Mouse (Mus musculus): Measurements from ENCODE around the gene Serpine1. TPM values are rescaled to one million over a fixed set of nuclear protein-coding genes. Genes with fewer than 3 reads are reported as not detected.

Serpine1 gene
- polyA plus RNA-seq, 1 experiment from 2014 or later: not detected

DNA sequence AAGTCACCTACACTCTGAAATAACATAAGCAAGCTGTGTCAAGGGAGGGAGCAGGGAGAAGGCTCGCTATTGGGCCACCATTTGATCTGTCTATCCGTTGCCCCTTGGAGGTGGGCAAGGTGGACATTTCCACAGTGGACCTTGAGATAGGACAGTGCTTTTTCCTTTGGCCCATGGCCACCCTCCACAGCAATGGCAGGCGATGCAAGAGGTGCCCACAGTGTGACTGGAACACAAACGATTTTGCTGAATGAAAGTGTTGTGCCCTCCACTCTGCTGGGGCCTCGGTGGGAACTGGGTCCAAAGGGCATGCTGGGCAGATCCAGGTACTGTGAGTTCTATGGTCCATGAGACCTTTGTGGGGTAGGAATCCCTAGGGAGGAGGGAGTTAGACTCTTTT, 9.5 kb downstream of the Serpine1 start:
- WGBS: 84% methylated on average over 5 of the region's 5 CpGs
- Histone ChIP-seq H3K4me2 (ENCODE audit: low read depth, low read length, severe bottlenecking) (no peak overlapping the region), H3K9me3 (ENCODE audit: control insufficient read depth, low read length) (no peaks in the 10 kb centered on the region), H3K36me3 (ENCODE audit: control insufficient read depth, insufficient read depth, low read length) (no peaks in the 10 kb centered on the region), H3K27ac (ENCODE audit: low read depth, low read length) (no peak overlapping the region), H3K27me3 (ENCODE audit: control insufficient read depth, insufficient read depth, low read length) (no peaks in the 10 kb centered on the region), H3K4me1 (replicated peaks; ENCODE audit: control insufficient read depth, insufficient read depth, low read length) (no peaks in the 10 kb centered on the region), H3K9ac (ENCODE audit: low read length) (no peak overlapping the region), H3K4me3 (ENCODE audit: low read depth, low read length) (no peak overlapping the region)
- no peak for DNase-seq (ENCODE audit: low spot score)
- ATAC-seq (replicated peaks; ENCODE audit: low FRiP score): no peak

DNA sequence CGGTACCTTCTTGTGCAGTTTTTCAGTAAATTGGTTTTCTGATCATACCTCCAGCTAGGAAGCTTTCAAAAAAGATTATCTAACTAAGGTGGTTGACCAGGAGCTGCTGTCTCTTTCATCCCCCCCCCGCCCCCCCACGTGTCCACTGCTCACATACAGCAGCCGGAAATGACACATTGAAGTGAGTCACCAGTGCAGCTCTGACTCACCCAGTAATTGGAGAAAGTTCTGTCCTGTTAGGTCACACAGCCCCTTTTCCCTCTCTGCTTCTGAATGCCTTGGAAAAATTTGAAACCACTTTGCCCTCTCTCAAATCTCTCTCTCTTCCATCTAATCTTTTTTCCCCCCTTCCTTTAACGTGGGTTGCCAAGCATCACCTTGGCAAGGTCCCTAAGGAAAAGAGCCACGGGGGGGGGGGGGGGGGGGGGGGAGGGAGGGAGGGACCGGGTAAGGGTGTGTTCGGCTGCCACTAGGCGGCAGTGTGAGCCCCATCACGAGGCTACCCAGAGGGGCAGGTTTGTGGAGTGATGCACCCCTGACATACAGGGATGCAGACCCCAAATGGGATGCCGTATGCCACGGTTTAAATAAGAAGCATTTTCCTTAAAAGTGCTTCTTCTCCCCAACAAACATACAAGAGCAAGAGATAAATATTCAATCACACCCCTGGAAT, 10.1 kb downstream of the Serpine1 start:
- H3K4me1 ChIP-seq (replicated peaks; ENCODE audit: control insufficient read depth, insufficient read depth, low read length): no peaks in the 10 kb centered on the region
- H3K4me3 ChIP-seq (ENCODE audit: low read depth, low read length): no peak overlapping the region
- no peak overlapping the region for H3K27ac ChIP-seq (ENCODE audit: low read depth, low read length)
- no peaks in the 10 kb centered on the region for H3K9me3 ChIP-seq (ENCODE audit: control insufficient read depth, low read length)
- no peak overlapping the region for H3K9ac ChIP-seq (ENCODE audit: low read length)
- DNase-seq (ENCODE audit: low spot score): peak; percentile 62
- H3K36me3 ChIP-seq (ENCODE audit: control insufficient read depth, insufficient read depth, low read length): no peaks in the 10 kb centered on the region
- no peak for ATAC-seq (replicated peaks; ENCODE audit: low FRiP score)
- WGBS: 31% methylated on average over 10 of the region's 12 CpGs
- H3K4me2 ChIP-seq (ENCODE audit: low read depth, low read length, severe bottlenecking): no peak overlapping the region
- no peaks in the 10 kb centered on the region for H3K27me3 ChIP-seq (ENCODE audit: control insufficient read depth, insufficient read depth, low read length)

DNA sequence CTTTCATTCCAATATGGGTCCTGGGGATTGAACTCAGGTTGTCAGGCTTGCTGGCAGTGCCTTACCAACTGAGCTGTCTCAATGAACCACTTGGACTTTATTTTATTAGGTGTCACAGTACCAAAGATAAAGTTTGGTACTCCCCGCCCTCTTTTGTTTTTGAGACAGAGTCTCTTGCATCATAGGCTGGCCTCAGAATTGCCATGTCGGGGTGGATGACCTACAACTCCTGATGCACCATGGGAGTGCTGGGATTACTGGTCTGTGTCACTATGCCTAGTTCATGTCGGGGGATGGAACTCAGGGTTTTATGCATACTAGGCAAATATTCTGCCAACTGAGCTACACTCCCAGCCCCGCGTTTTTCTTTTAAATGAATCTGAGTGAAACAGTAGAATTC, 17.2 kb downstream of the Serpine1 start:
- Histone ChIP-seq H3K36me3 (ENCODE audit: control insufficient read depth, insufficient read depth, low read length) (no peaks in the 10 kb centered on the region), H3K27me3 (ENCODE audit: control insufficient read depth, insufficient read depth, low read length) (no peaks in the 10 kb centered on the region), H3K4me2 (ENCODE audit: low read depth, low read length, severe bottlenecking) (no peak overlapping the region), H3K9ac (ENCODE audit: low read length) (no peak overlapping the region), H3K4me3 (ENCODE audit: low read depth, low read length) (no peak overlapping the region), H3K9me3 (ENCODE audit: control insufficient read depth, low read length) (no peaks in the 10 kb centered on the region), H3K27ac (ENCODE audit: low read depth, low read length) (no peak overlapping the region), H3K4me1 (replicated peaks; ENCODE audit: control insufficient read depth, insufficient read depth, low read length) (no peaks in the 10 kb centered on the region)
- DNase-seq (ENCODE audit: low spot score) (no peak), ATAC-seq (replicated peaks; ENCODE audit: low FRiP score) (no peak)
- 92% methylated on average over 5 of the region's 5 CpGs for WGBS

DNA sequence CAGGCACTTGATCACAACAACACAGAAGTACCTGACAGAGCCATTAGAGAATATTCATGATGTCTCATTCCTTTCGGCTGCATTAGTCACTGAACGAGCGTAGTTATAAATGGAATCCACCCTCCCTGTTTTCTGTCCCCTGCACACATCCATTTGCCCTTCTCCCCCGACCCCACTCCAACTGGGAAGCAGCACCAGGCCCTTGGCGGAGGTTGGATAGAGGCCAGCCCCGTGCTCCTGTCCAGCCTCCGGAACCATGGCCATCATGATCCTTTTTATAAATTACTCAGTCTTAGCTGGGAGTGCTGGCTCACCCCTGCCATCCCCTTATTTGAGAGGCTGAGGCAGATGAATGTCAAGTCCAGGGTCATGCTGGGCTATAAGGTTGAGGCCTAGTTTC, 17.8 kb downstream of the Serpine1 start:
- no peak for ATAC-seq (replicated peaks; ENCODE audit: low FRiP score)
- 90% methylated on average over 7 of the region's 7 CpGs for WGBS
- H3K4me2 ChIP-seq (ENCODE audit: low read depth, low read length, severe bottlenecking): no peak overlapping the region
- H3K4me1 ChIP-seq (replicated peaks; ENCODE audit: control insufficient read depth, insufficient read depth, low read length): no peaks in the 10 kb centered on the region
- H3K9me3 ChIP-seq (ENCODE audit: control insufficient read depth, low read length): no peaks in the 10 kb centered on the region
- no peaks in the 10 kb centered on the region for H3K27me3 ChIP-seq (ENCODE audit: control insufficient read depth, insufficient read depth, low read length)
- no peak overlapping the region for H3K9ac ChIP-seq (ENCODE audit: low read length)
- no peaks in the 10 kb centered on the region for H3K36me3 ChIP-seq (ENCODE audit: control insufficient read depth, insufficient read depth, low read length)
- no peak overlapping the region for H3K4me3 ChIP-seq (ENCODE audit: low read depth, low read length)
- no peak overlapping the region for H3K27ac ChIP-seq (ENCODE audit: low read depth, low read length)
- no peak for DNase-seq (ENCODE audit: low spot score)

DNA sequence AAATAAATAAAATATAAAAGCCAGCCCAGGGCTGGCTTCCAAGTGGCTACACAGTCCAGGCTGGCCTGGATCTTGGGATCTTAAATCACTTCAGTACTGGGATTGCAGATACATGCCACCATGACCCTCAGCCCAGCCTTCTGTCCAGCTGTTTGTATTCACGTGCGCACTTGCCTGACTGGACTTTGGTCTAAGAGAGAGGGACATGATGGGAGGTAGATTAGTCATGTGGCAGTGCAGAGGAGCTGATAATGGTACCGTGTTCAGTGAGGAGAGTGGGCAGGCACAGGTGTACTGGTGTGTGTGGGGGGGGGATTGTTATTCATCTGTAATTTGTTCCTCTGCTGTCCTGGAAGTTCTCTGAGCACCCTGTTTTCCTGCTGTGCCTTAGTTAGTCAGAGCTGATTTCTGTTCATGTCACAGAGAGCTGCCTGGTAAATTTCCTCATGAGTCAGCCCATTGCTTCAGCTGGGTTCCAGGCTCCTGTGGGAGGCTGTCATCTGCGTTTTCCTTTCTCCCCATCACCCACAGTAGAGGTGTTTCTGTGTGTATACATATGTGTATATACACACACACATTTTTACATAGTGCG, 20.1 kb downstream of the Serpine1 start:
- no peaks in the 10 kb centered on the region for H3K9me3 ChIP-seq (ENCODE audit: control insufficient read depth, low read length)
- ATAC-seq (replicated peaks; ENCODE audit: low FRiP score) (no peak), DNase-seq (ENCODE audit: low spot score) (no peak)
- no peak overlapping the region for H3K9ac ChIP-seq (ENCODE audit: low read length)
- H3K27me3 ChIP-seq (ENCODE audit: control insufficient read depth, insufficient read depth, low read length): no peaks in the 10 kb centered on the region
- no peak overlapping the region for H3K27ac ChIP-seq (ENCODE audit: low read depth, low read length)
- H3K4me3 ChIP-seq (ENCODE audit: low read depth, low read length): no peak overlapping the region
- H3K4me1 ChIP-seq (replicated peaks; ENCODE audit: control insufficient read depth, insufficient read depth, low read length): no peaks in the 10 kb centered on the region
- H3K36me3 ChIP-seq (ENCODE audit: control insufficient read depth, insufficient read depth, low read length): no peaks in the 10 kb centered on the region
- no peak overlapping the region for H3K4me2 ChIP-seq (ENCODE audit: low read depth, low read length, severe bottlenecking)
- 91% methylated on average over 5 of the region's 5 CpGs for WGBS

DNA sequence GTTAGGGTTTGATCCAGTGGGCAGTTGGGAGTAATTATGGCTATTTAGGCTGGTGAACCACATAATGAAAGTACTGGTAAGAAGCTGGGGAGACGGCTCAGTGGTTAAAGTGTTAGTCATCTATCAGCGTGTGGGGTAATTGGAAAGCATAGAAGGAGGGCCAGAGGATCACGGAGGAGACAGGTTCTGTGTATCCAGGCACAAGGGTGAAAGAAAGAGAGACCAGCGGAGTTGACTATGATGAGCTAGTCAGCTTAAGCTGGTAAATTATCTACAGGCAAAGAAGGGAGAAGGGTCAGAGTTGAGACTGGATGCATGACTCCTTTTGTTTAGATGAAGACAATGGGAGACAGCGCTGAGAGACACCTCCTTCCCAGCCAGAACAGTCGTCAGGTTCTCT, 20.9 kb downstream of the Serpine1 start:
- WGBS: 65% methylated on average over 6 of the region's 6 CpGs
- Histone ChIP-seq H3K27ac (ENCODE audit: low read depth, low read length) (no peak overlapping the region), H3K4me3 (ENCODE audit: low read depth, low read length) (no peak overlapping the region), H3K27me3 (ENCODE audit: control insufficient read depth, insufficient read depth, low read length) (no peaks in the 10 kb centered on the region), H3K36me3 (ENCODE audit: control insufficient read depth, insufficient read depth, low read length) (no peaks in the 10 kb centered on the region), H3K4me1 (replicated peaks; ENCODE audit: control insufficient read depth, insufficient read depth, low read length) (peaks cover 3% of the 10 kb centered on the region; the same call in 1 of the 2 replicates), H3K4me2 (ENCODE audit: low read depth, low read length, severe bottlenecking) (no peak overlapping the region), H3K9ac (ENCODE audit: low read length) (no peak overlapping the region), H3K9me3 (ENCODE audit: control insufficient read depth, low read length) (no peaks in the 10 kb centered on the region)
- DNase-seq (ENCODE audit: low spot score) (no peak), ATAC-seq (replicated peaks; ENCODE audit: low FRiP score) (no peak)

DNA sequence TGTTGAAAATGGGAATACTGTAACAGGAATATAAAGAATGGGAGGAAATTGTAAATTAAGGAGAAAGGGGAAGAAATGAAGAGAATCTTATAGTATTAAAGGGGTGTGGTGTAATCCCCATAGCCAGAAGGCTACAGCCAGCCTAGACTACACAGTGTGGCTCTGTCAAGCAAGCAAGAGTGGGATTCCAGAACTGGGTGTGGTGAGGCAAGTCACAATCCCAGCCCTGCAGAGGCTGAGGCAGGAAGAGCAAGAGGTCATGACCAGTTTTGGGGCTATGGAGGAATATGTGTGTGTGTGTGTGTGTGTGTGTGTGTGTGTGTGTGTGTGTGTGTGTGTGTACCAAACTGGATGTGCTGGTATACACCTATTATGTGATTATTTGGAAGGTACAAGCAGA, 25.1 kb downstream of the Serpine1 start:
- H3K27ac ChIP-seq (ENCODE audit: low read depth, low read length): no peak overlapping the region
- no peak overlapping the region for H3K4me3 ChIP-seq (ENCODE audit: low read depth, low read length)
- no peaks in the 10 kb centered on the region for H3K9me3 ChIP-seq (ENCODE audit: control insufficient read depth, low read length)
- H3K9ac ChIP-seq (ENCODE audit: low read length): no peak overlapping the region
- no peak for DNase-seq (ENCODE audit: low spot score)
- H3K4me1 ChIP-seq (replicated peaks; ENCODE audit: control insufficient read depth, insufficient read depth, low read length): peaks cover 7% of the 10 kb centered on the region; the same call in 1 of the 2 replicates
- no peaks in the 10 kb centered on the region for H3K27me3 ChIP-seq (ENCODE audit: control insufficient read depth, insufficient read depth, low read length)
- no peak overlapping the region for H3K4me2 ChIP-seq (ENCODE audit: low read depth, low read length, severe bottlenecking)
- H3K36me3 ChIP-seq (ENCODE audit: control insufficient read depth, insufficient read depth, low read length): no peaks in the 10 kb centered on the region
- ATAC-seq (replicated peaks; ENCODE audit: low FRiP score): no peak

DNA sequence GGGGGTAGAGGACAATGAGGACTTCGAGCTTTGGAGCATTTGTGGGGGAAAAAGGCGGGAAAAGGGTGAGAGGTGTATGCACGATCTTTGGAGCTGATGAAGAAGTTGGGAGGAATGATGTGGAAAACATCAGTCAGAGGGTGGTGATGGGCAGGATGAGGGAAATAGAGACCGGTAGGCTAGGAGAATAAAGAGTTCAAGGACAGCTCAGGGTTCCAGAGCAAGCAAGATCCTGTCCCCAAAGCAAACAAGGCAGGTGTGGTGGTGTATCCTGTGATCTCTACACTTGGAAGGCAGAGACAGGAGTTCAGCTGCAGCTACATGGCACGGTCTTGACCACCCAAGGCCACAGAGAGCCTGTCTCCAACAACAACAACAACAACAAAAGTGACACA, 25.7 kb downstream of the Serpine1 start:
- H3K4me1 ChIP-seq (replicated peaks; ENCODE audit: control insufficient read depth, insufficient read depth, low read length): peaks cover 7% of the 10 kb centered on the region; the same call in 1 of the 2 replicates
- peak overlapping the region; percentile 81; the same call in 1 of the 2 replicates for H3K9ac ChIP-seq (ENCODE audit: low read length)
- 23% methylated on average over 5 of the region's 5 CpGs for WGBS
- H3K9me3 ChIP-seq (ENCODE audit: control insufficient read depth, low read length): no peaks in the 10 kb centered on the region
- no peaks in the 10 kb centered on the region for H3K27me3 ChIP-seq (ENCODE audit: control insufficient read depth, insufficient read depth, low read length)
- 0 out of 2 replicates have a peak overlapping the region, but pooled peaks have one; percentile 80 for H3K4me2 ChIP-seq (ENCODE audit: low read depth, low read length, severe bottlenecking)
- DNase-seq (ENCODE audit: low spot score) (no peak), ATAC-seq (replicated peaks; ENCODE audit: low FRiP score) (no peak; the same call in 1 of the 2 replicates)
- H3K36me3 ChIP-seq (ENCODE audit: control insufficient read depth, insufficient read depth, low read length): no peaks in the 10 kb centered on the region
- no peak overlapping the region for H3K27ac ChIP-seq (ENCODE audit: low read depth, low read length)
- H3K4me3 ChIP-seq (ENCODE audit: low read depth, low read length): no peak overlapping the region; the same call in 1 of the 2 replicates
